Mouse (Mus musculus) erythroblast, embryonic 14.5 days (primary cell): Measurements from ENCODE around the gene Mid1. TPM values are rescaled to one million over a fixed set of nuclear protein-coding genes. Genes with fewer than 3 reads are reported as not detected.
"Not testable (repeated sequence)": the region's sequence is repeated elsewhere in the genome, so short reads cannot be mapped to it uniquely, and the experiment has no call there.

Experiments
- H3K27me3 ChIP-seq: 2 replicates; pipeline ENCODE4 v1.6.1; 2012; ENCODE audit warnings: inconsistent platforms; ENCODE audit not compliant: control insufficient read depth
- H3K36me3 ChIP-seq: 2 replicates; pipeline ENCODE4 v1.6.1; 2012; ENCODE audit warnings: mild to moderate bottlenecking, inconsistent platforms; ENCODE audit not compliant: control insufficient read depth
- H3K4me1 ChIP-seq: 2 replicates; pipeline ENCODE4 v1.6.1; 2012; ENCODE audit warnings: inconsistent platforms; ENCODE audit not compliant: control insufficient read depth
- H3K4me3 ChIP-seq: replicated peaks from 2 replicates; pipeline ENCODE3; 2012; ENCODE audit warnings: moderate library complexity, mild to moderate bottlenecking, inconsistent platforms
- H3K9me3 ChIP-seq: 2 replicates; pipeline ENCODE4 v1.6.1; 2012; ENCODE audit warnings: low read length, inconsistent platforms, mixed read lengths; ENCODE audit not compliant: control insufficient read depth
- polyA plus RNA-seq: library from polyadenylated mRNA; stranded (reverse); fragments of >175 nt; gene quantifications from 2 replicates; pipeline ENCODE4 v1.2.3, GENCODE M21; 2012

Gene Mid1
- polyA plus RNA-seq, 1 experiment, result 2.8 TPM

GRCm38 (mm10) chrX:169972791-169973494 lies 287.9 kb downstream of the Mid1 start:
- H3K4me3 ChIP-seq, H3K4me1 ChIP-seq, H3K27me3 ChIP-seq: not testable (repeated sequence)
- H3K9me3 ChIP-seq, result peaks cover 40% of the 10 kb centered on the region
- peaks cover 30% of the 10 kb centered on the region for H3K36me3 ChIP-seq

GRCm38 (mm10) chrX:169973806-169974205 lies 288.8 kb downstream of the Mid1 start:
- Histone ChIP-seq H3K36me3 (peaks cover 36% of the 10 kb centered on the region), H3K9me3 (peaks cover 48% of the 10 kb centered on the region)
- H3K4me1 ChIP-seq, H3K4me3 ChIP-seq, H3K27me3 ChIP-seq: not testable (repeated sequence)

GRCm38 (mm10) chrX:169974456-169974855 lies 289.5 kb downstream of the Mid1 start:
- H3K4me1 ChIP-seq, result not testable (repeated sequence)

GRCm38 (mm10) chrX:169974974-169975373 lies 290.0 kb downstream of the Mid1 start:
- H3K9me3 ChIP-seq, result peaks cover 55% of the 10 kb centered on the region
- H3K36me3 ChIP-seq, result peaks cover 37% of the 10 kb centered on the region

More at GRCm38 (mm10) chrX:169974456-169974855, 289.5 kb downstream of the Mid1 start:
- not testable (repeated sequence) for H3K4me3 ChIP-seq, H3K27me3 ChIP-seq
- Histone ChIP-seq H3K9me3 (peaks cover 54% of the 10 kb centered on the region), H3K36me3 (peaks cover 38% of the 10 kb centered on the region)

GRCm38 (mm10) chrX:169975681-169976131 lies 290.7 kb downstream of the Mid1 start:
- H3K36me3 ChIP-seq, result peaks cover 41% of the 10 kb centered on the region
- H3K4me1 ChIP-seq, H3K4me3 ChIP-seq, H3K27me3 ChIP-seq: not testable (repeated sequence)
- H3K9me3 ChIP-seq, result peaks cover 59% of the 10 kb centered on the region

More at GRCm38 (mm10) chrX:169974974-169975373, 290.0 kb downstream of the Mid1 start:
- H3K27me3 ChIP-seq, H3K4me3 ChIP-seq, H3K4me1 ChIP-seq: not testable (repeated sequence)

- not testable (repeated sequence) for H3K4me1 ChIP-seq, H3K27me3 ChIP-seq, H3K4me3 ChIP-seq
- Histone ChIP-seq H3K36me3 (peaks cover 42% of the 10 kb centered on the region), H3K9me3 (peaks cover 62% of the 10 kb centered on the region)
These were observed 291.3 kb downstream of the Mid1 start for GRCm38 (mm10) chrX:169976340-169976739.

- H3K27me3 ChIP-seq, H3K4me1 ChIP-seq, H3K4me3 ChIP-seq: not testable (repeated sequence)
- peaks cover 69% of the 10 kb centered on the region for H3K9me3 ChIP-seq
- peaks cover 48% of the 10 kb centered on the region for H3K36me3 ChIP-seq
These were observed 292.9 kb downstream of the Mid1 start for GRCm38 (mm10) chrX:169977856-169978435.

GRCm38 (mm10) chrX:169978436-169979381 lies 293.7 kb downstream of the Mid1 start:
- H3K4me3 ChIP-seq, H3K27me3 ChIP-seq, H3K4me1 ChIP-seq: not testable (repeated sequence)
- Histone ChIP-seq H3K9me3 (peaks cover 75% of the 10 kb centered on the region), H3K36me3 (peaks cover 56% of the 10 kb centered on the region)

- H3K27me3 ChIP-seq, H3K4me1 ChIP-seq, H3K4me3 ChIP-seq: not testable (repeated sequence)
- H3K9me3 ChIP-seq, result peaks cover 79% of the 10 kb centered on the region
- peaks cover 58% of the 10 kb centered on the region for H3K36me3 ChIP-seq
These were observed 294.6 kb downstream of the Mid1 start for GRCm38 (mm10) chrX:169979461-169980202.

- Histone ChIP-seq H3K9me3 (peaks cover 81% of the 10 kb centered on the region), H3K36me3 (peaks cover 60% of the 10 kb centered on the region)
- H3K4me1 ChIP-seq, H3K4me3 ChIP-seq, H3K27me3 ChIP-seq: not testable (repeated sequence)
These were observed 295.2 kb downstream of the Mid1 start for GRCm38 (mm10) chrX:169980203-169980556.
